ENCODE assay signal across 24 mouse cellular contexts in the genomic region with DNA sequence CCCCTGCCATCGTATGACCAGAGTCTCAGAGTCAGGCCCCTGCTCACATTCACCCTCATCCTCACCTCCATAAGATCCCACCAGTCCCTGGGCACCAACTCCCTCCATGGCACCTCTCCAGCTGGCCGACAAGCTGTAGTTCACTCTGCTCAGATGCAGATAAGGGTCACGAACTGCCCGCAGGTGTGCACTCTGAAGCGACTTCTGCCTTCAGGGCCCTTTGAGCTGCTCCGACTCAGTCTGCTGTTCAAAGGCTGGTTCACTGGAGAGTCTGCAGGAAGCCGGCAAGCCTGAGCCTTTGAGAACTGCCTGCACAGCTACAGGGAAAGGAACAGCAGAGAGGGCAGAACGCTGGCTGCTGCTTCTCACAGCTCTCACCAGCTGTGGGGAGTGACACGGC.
DNase-seq lines count a peak whose midpoint lies in the region; ATAC-seq and TF ChIP-seq lines count a peak whose summit lies in the region.
"Had no signal": no experiment of that assay in that cellular context is flagged by ENCODE, and none has a peak within 500 bp of the region (broad histone marks: within the 10 kb centered on the region; RNA-seq: fewer than 3 reads in every experiment).

No protein-coding gene starts in this region.

- no peak overlapping the region for H3K4me3 ChIP-seq in kidney, embryonic 15.5 days (replicated peaks)
- H3K4me3 ChIP-seq in intestine, embryonic 15.5 days (replicated peaks), result no peak overlapping the region
- no peak overlapping the region for H3K4me3 ChIP-seq in forebrain, embryonic 12.5 days (replicated peaks)
- H3K4me3 ChIP-seq: embryonic facial prominence, embryonic 12.5 days; erythroblast, embryonic 14.5 days; forebrain, embryonic 15.5 days; heart, embryonic 10.5 days; hindbrain, embryonic 10.5 days; limb, embryonic 12.5 days had no signal

- POLR2A ChIA-PET in Patski (lab: Charles Lee), result no interaction called here

- TF ChIP-seq CTCF in Patski (IDR thresholded peaks at IDR 0.05), result no peak

- no peaks in the 10 kb centered on the region for H3K36me3 ChIP-seq in kidney, embryonic 15.5 days
- no peaks in the 10 kb centered on the region for H3K36me3 ChIP-seq in intestine, embryonic 15.5 days
- no peaks in the 10 kb centered on the region for H3K36me3 ChIP-seq in forebrain, embryonic 12.5 days (replicated peaks)
- H3K36me3 ChIP-seq: embryonic facial prominence, embryonic 12.5 days; forebrain, embryonic 15.5 days; heart, embryonic 10.5 days; hindbrain, embryonic 10.5 days; limb, embryonic 12.5 days had no signal

- H3K4me1 ChIP-seq in kidney, embryonic 15.5 days, result no peaks in the 10 kb centered on the region
- no peaks in the 10 kb centered on the region for H3K4me1 ChIP-seq in intestine, embryonic 15.5 days (replicated peaks)
- no peaks in the 10 kb centered on the region for H3K4me1 ChIP-seq in forebrain, embryonic 12.5 days
- H3K4me1 ChIP-seq: embryonic facial prominence, embryonic 12.5 days; forebrain, embryonic 15.5 days; hindbrain, embryonic 10.5 days; limb, embryonic 12.5 days had no signal

- WGBS in kidney, embryonic 15.5 days, result 65% methylated on average over 9 of the region's 9 CpGs
- 60% methylated on average over 9 of the region's 9 CpGs for WGBS in intestine, embryonic 15.5 days
- WGBS in forebrain, embryonic 12.5 days, result 68% methylated on average over 9 of the region's 9 CpGs

- no peaks in the 10 kb centered on the region for H3K27me3 ChIP-seq in kidney, embryonic 15.5 days
- no peaks in the 10 kb centered on the region for H3K27me3 ChIP-seq in Patski
- no peaks in the 10 kb centered on the region for H3K27me3 ChIP-seq in intestine, embryonic 15.5 days (replicated peaks)
- H3K27me3 ChIP-seq in forebrain, embryonic 12.5 days, result no peaks in the 10 kb centered on the region
- H3K27me3 ChIP-seq: embryonic facial prominence, embryonic 12.5 days; forebrain, embryonic 15.5 days; limb, embryonic 12.5 days had no signal

- H3K9ac ChIP-seq in kidney, embryonic 15.5 days, result no peak overlapping the region
- no peak overlapping the region for H3K9ac ChIP-seq in intestine, embryonic 15.5 days
- no peak overlapping the region for H3K9ac ChIP-seq in forebrain, embryonic 12.5 days
- H3K9ac ChIP-seq: embryonic facial prominence, embryonic 12.5 days; forebrain, embryonic 15.5 days; limb, embryonic 12.5 days; liver, postnatal 0 days had no signal

- no peak overlapping the region for H3K4me2 ChIP-seq in kidney, embryonic 15.5 days
- H3K4me2 ChIP-seq in intestine, embryonic 15.5 days (replicated peaks), result no peak overlapping the region
- no peak overlapping the region for H3K4me2 ChIP-seq in forebrain, embryonic 12.5 days
- H3K4me2 ChIP-seq: embryonic facial prominence, embryonic 12.5 days; forebrain, embryonic 15.5 days; limb, embryonic 12.5 days; liver, embryonic 11.5 days had no signal

- in situ Hi-C loops in Patski (cut with MboI; ENCODE audit: low pct_unique_long_range_greater_than_20kb), result no loop called here

- CTCF ChIA-PET in Patski (lab: Charles Lee), result no interaction called here

- H3K9me3 ChIP-seq in kidney, embryonic 15.5 days (replicated peaks), result no peaks in the 10 kb centered on the region
- no peaks in the 10 kb centered on the region for H3K9me3 ChIP-seq in intestine, embryonic 15.5 days
- H3K9me3 ChIP-seq in forebrain, embryonic 12.5 days, result no peaks in the 10 kb centered on the region
- H3K9me3 ChIP-seq: embryonic facial prominence, embryonic 12.5 days; forebrain, embryonic 15.5 days; heart, embryonic 10.5 days; hindbrain, embryonic 10.5 days; limb, embryonic 12.5 days had no signal

- peak; percentile 12 for DNase-seq in kidney, adult 11 months
- no peak for DNase-seq in Patski (ENCODE audit: low read depth, low spot score)
- DNase-seq in thymus, postnatal 0 days (ENCODE audit: low spot score), result peak; percentile 85
- no peak for DNase-seq in kidney, postnatal 4 days
- DNase-seq: cerebellum, adult 2 months; cerebellum, postnatal 25 days; kidney, postnatal 14 days; layer of hippocampus, postnatal 36 days; liver, postnatal 0 days; lung, postnatal 10 days; midbrain, embryonic 14.5 days; right cerebral cortex, adult 18-20 months had no signal

- ATAC-seq in kidney, embryonic 15.5 days (replicated peaks; ENCODE audit: low FRiP score), result no peak
- ATAC-seq in Patski, result peak; percentile 58
- peak; percentile 46 for ATAC-seq in intestine, embryonic 15.5 days
- ATAC-seq in forebrain, embryonic 12.5 days (ENCODE audit: low FRiP score), result no peak
- ATAC-seq in activated CD4-positive, CD25-positive, alpha-beta regulatory T cell, adult 4 months, result no peak
- ATAC-seq: forebrain, embryonic 15.5 days; hindbrain, postnatal 0 days had no signal

- no peak overlapping the region for H3K27ac ChIP-seq in kidney, embryonic 15.5 days
- no peak overlapping the region for H3K27ac ChIP-seq in intestine, embryonic 15.5 days
- no peak overlapping the region for H3K27ac ChIP-seq in forebrain, embryonic 12.5 days
- H3K27ac ChIP-seq: embryonic facial prominence, embryonic 12.5 days; forebrain, embryonic 15.5 days; heart, embryonic 10.5 days; hindbrain, embryonic 10.5 days; hindbrain, postnatal 0 days; limb, embryonic 12.5 days had no signal

Comparison
In these comparisons a context has a peak if more than half of its experiments do, and no peak if none do; other contexts are left out.
1. DNase-seq: peak in kidney, adult 11 months (single experiment) and thymus, postnatal 0 days (single experiment); none in Patski (single experiment) and kidney, postnatal 4 days (0 of 2).
2. ATAC-seq: peak in Patski (single experiment) and intestine, embryonic 15.5 days (single experiment); none in kidney, embryonic 15.5 days (single experiment), forebrain, embryonic 12.5 days (single experiment) and activated CD4-positive, CD25-positive, alpha-beta regulatory T cell, adult 4 months (single experiment).